Mouse (Mus musculus): ENCODE measurements at regions not wholly inside any gene's neighbourhood (a gene's known extent, or its start where the extent isn't known, plus 50 kb on each side); places are given as distances from the start of the nearest gene placed in this dataset.
A peak's percentile ranks its signal among the peaks of the same experiment; 100 is the strongest.

GRCm38 (mm10) chr10:44730721-44731120, 202.4 kb upstream of the Prdm1 start:
- DNase-seq (ENCODE audit: low spot score), result no peak

GRCm38 (mm10) chr10:44728963-44729362, 200.7 kb upstream of the Prdm1 start:
- no peak for DNase-seq (ENCODE audit: low spot score)

GRCm38 (mm10) chr10:44724575-44724974, 196.3 kb upstream of the Prdm1 start:
- no peak for DNase-seq (ENCODE audit: low spot score)

GRCm38 (mm10) chr10:44723845-44724244, 195.5 kb upstream of the Prdm1 start:
- no peak for DNase-seq (ENCODE audit: low spot score)

- no peak for DNase-seq (ENCODE audit: low spot score)
These were observed 195.0 kb upstream of the Prdm1 start for GRCm38 (mm10) chr10:44723321-44723720.

- DNase-seq (ENCODE audit: low spot score), result no peak
These were observed 193.4 kb upstream of the Prdm1 start for GRCm38 (mm10) chr10:44721670-44722069.

- no peak for DNase-seq (ENCODE audit: low spot score)
These were observed 188.3 kb upstream of the Prdm1 start for GRCm38 (mm10) chr10:44716612-44717011.

GRCm38 (mm10) chr10:44715902-44716301, 187.6 kb upstream of the Prdm1 start:
- DNase-seq (ENCODE audit: low spot score), result no peak

- DNase-seq (ENCODE audit: low spot score), result no peak
These were observed 180.5 kb upstream of the Prdm1 start for GRCm38 (mm10) chr10:44708830-44709229.

- no peak for DNase-seq (ENCODE audit: low spot score)
These were observed 175.8 kb upstream of the Prdm1 start for GRCm38 (mm10) chr10:44704143-44704542.

- DNase-seq (ENCODE audit: low spot score), result no peak
These were observed 173.8 kb upstream of the Prdm1 start for GRCm38 (mm10) chr10:44702108-44702507.

GRCm38 (mm10) chr10:44699988-44700537, 171.8 kb upstream of the Prdm1 start:
- DNase-seq (ENCODE audit: low spot score), result no peak

GRCm38 (mm10) chr10:44697966-44698365, 169.7 kb upstream of the Prdm1 start:
- no peak for DNase-seq (ENCODE audit: low spot score)

GRCm38 (mm10) chr10:44696973-44697372, 168.7 kb upstream of the Prdm1 start:
- DNase-seq (ENCODE audit: low spot score), result no peak

- no peak for DNase-seq (ENCODE audit: low spot score)
These were observed 163.5 kb upstream of the Prdm1 start for GRCm38 (mm10) chr10:44691590-44692327.

- no peak for DNase-seq (ENCODE audit: low spot score)
These were observed 160.3 kb upstream of the Prdm1 start for GRCm38 (mm10) chr10:44688555-44688954.

GRCm38 (mm10) chr10:44686055-44686454, 157.8 kb upstream of the Prdm1 start:
- DNase-seq (ENCODE audit: low spot score), result no peak

GRCm38 (mm10) chr10:44685215-44685614, 156.9 kb upstream of the Prdm1 start:
- no peak for DNase-seq (ENCODE audit: low spot score)

- DNase-seq (ENCODE audit: low spot score), result no peak
These were observed 148.2 kb upstream of the Prdm1 start for GRCm38 (mm10) chr10:44676506-44676905.

GRCm38 (mm10) chr10:44665509-44666144, 137.3 kb upstream of the Prdm1 start:
- no peak for DNase-seq (ENCODE audit: low spot score)

- DNase-seq (ENCODE audit: low spot score), result no peak
These were observed 131.2 kb upstream of the Prdm1 start for GRCm38 (mm10) chr10:44659499-44659898.

GRCm38 (mm10) chr10:44653761-44654160, 125.5 kb upstream of the Prdm1 start:
- no peak for DNase-seq (ENCODE audit: low spot score)

- peak; percentile 56 for DNase-seq (ENCODE audit: low spot score)
These were observed 118.7 kb upstream of the Prdm1 start for GRCm38 (mm10) chr10:44647021-44647420.
